Mouse (Mus musculus): Measurements from ENCODE around the gene Npr3. TPM values are rescaled to one million over a fixed set of nuclear protein-coding genes. Genes with fewer than 3 reads are reported as not detected.

Gene Npr3
- polyA plus RNA-seq (2017; shearing (Covaris generic)) = not detected

GRCm38 (mm10) chr15:11906571-11907531 lies at the start of gene Npr3:
Gene Npr3, minus strand, starts transcription at chr15:11907287.

Other genes starting within 250 kb of the Npr3 start
- 100 to 1,000 TPM; 643 to 748 TPM for gene Sub1, start 89.7 kb upstream of the Npr3 start, polyA plus RNA-seq (2017; shearing (Covaris generic))
- gene Zfr, start 210.5 kb upstream of the Npr3 start, polyA plus RNA-seq (2017; shearing (Covaris generic)) = 100 to 1,000 TPM; 108 to 151 TPM